Mouse (Mus musculus) thymus, adult 2 months (tissue): Measurements from ENCODE around the gene Olfr164.

Source experiments
- CTCF ChIP-seq: fragments of 200-500 bp; IDR thresholded peaks from 2 replicates; pipeline ENCODE4 v1.5.1; 2012; ENCODE audit warnings: mild to moderate bottlenecking, control low read depth, low read length, moderate library complexity, borderline replicate concordance; ENCODE audit not compliant: control insufficient read depth, poor library complexity, insufficient read depth; ENCODE audit errors: extremely low read depth
- POLR2A ChIP-seq: fragments of 200-500 bp; IDR thresholded peaks from 2 replicates; pipeline ENCODE4 v1.6.1; 2012; ENCODE audit warnings: mild to moderate bottlenecking, low read length, control low read depth, moderate library complexity; ENCODE audit not compliant: control insufficient read depth, poor library complexity, insufficient read depth; ENCODE audit errors: extremely low read depth

DNA sequence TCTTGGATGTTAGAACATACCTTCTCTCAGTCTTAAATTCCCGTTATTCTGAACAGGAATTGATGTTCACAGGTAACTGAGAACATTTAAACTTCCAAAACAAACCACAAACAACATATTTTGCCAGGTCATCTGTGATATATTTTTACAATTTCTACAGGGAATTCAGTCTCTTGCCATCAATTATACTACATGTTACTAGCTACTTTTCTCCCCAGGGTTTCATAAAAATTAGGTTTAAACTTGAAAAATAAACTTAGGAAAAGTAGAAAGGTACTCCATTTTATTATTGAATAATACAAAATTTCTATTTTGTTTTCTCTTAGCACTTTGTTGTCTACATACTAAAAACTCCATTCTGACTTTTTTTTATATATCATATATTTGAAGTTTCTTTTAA lies at the start of gene Olfr164:
- TF ChIP-seq CTCF: no peak
- TF ChIP-seq POLR2A: no peak
